In the genomic region with DNA sequence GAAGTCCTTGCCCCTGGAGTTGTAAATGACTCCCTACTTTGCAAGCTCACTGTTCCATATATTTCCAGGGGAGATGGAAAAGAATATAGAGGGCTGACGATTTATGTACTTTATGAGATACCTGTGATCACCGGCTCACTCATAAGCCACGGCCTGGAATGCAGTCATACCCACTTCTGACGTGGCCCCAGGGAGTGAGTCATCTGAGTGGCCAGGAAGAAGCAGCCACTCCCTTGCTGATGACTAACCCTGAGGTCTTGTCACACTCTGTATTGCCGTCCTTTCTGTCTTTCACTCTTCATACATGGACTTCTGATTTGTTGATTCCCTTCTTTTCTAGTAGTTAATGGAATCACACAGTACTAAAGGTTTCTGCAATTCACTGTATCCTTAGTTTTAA, we compare ENCODE assay signal across 12 mouse cellular contexts.
DNase-seq lines count a peak whose midpoint lies in the region; ATAC-seq and TF ChIP-seq lines count a peak whose summit lies in the region.
"Had no signal": no experiment of that assay in that cellular context is flagged by ENCODE, and none has a peak within 500 bp of the region (broad histone marks: within the 10 kb centered on the region; RNA-seq: fewer than 3 reads in every experiment).

No protein-coding gene starts in this region.

- ATAC-seq in lung, postnatal 0 days, result peak; percentile 96
- ATAC-seq in stomach, embryonic 14.5 days (ENCODE audit: insufficient number of reproducible peaks, insufficient read depth, low FRiP score, low read depth), result peak; percentile 75; the same call in 1 of the 2 replicates

- TF ChIP-seq CTCF in lung, postnatal 0 days (IDR thresholded peaks at IDR 0.05), result no peak

- no peak overlapping the region for H3K9ac ChIP-seq in lung, postnatal 0 days (replicated peaks; ENCODE audit: low read depth)
- no peak overlapping the region for H3K9ac ChIP-seq in stomach, embryonic 14.5 days (replicated peaks; ENCODE audit: low read depth, low read length)
- H3K9ac ChIP-seq: embryonic facial prominence, embryonic 15.5 days; liver, embryonic 14.5 days had no signal

- H3K27me3 ChIP-seq in lung, postnatal 0 days (replicated peaks; ENCODE audit: insufficient read depth, low read length), result no peaks in the 10 kb centered on the region
- H3K27me3 ChIP-seq in stomach, embryonic 14.5 days (ENCODE audit: control insufficient read depth, insufficient read depth, low read length), result no peaks in the 10 kb centered on the region
- H3K27me3 ChIP-seq: embryonic facial prominence, embryonic 15.5 days had no signal

- peak; percentile 77 for TF ChIP-seq EP300 in lung, postnatal 0 days (IDR thresholded peaks at IDR 0.05)

- no peaks in the 10 kb centered on the region for H3K9me3 ChIP-seq in lung, postnatal 0 days (ENCODE audit: low read length)
- H3K9me3 ChIP-seq in stomach, embryonic 14.5 days (ENCODE audit: control insufficient read depth, low read depth, low read length), result no peaks in the 10 kb centered on the region
- H3K9me3 ChIP-seq: embryonic facial prominence, embryonic 15.5 days; hindbrain, embryonic 10.5 days had no signal

- H3K4me3 ChIP-seq in lung, postnatal 0 days (ENCODE audit: low read depth, low read length), result no peak overlapping the region
- H3K4me3 ChIP-seq in stomach, embryonic 14.5 days (ENCODE audit: low read depth, low read length), result no peak overlapping the region
- H3K4me3 ChIP-seq: embryonic facial prominence, embryonic 15.5 days; hindbrain, embryonic 10.5 days had no signal

- H3K4me1 ChIP-seq in lung, postnatal 0 days (ENCODE audit: insufficient read depth, low read depth, low read length), result no peaks in the 10 kb centered on the region
- H3K4me1 ChIP-seq in stomach, embryonic 14.5 days (ENCODE audit: control insufficient read depth, insufficient read depth, low read length), result no peaks in the 10 kb centered on the region
- H3K4me1 ChIP-seq: embryonic facial prominence, embryonic 15.5 days; hindbrain, embryonic 10.5 days had no signal

- H3K27ac ChIP-seq in lung, postnatal 0 days (ENCODE audit: low read length), result no peak overlapping the region
- H3K27ac ChIP-seq in stomach, embryonic 14.5 days (ENCODE audit: low read length), result no peak overlapping the region
- H3K27ac ChIP-seq: embryonic facial prominence, embryonic 15.5 days; hindbrain, embryonic 10.5 days; liver, embryonic 14.5 days had no signal

- no peak overlapping the region for H3K4me2 ChIP-seq in lung, postnatal 0 days (replicated peaks; ENCODE audit: low read depth, low read length)
- H3K4me2 ChIP-seq in stomach, embryonic 14.5 days (replicated peaks; ENCODE audit: low read depth, low read length), result no peak overlapping the region
- H3K4me2 ChIP-seq: embryonic facial prominence, embryonic 15.5 days had no signal

- no peaks in the 10 kb centered on the region for H3K36me3 ChIP-seq in lung, postnatal 0 days (ENCODE audit: insufficient read depth, low read length)
- H3K36me3 ChIP-seq in stomach, embryonic 14.5 days (ENCODE audit: control insufficient read depth, insufficient read depth, low read length), result no peaks in the 10 kb centered on the region
- H3K36me3 ChIP-seq: embryonic facial prominence, embryonic 15.5 days; hindbrain, embryonic 10.5 days had no signal

- DNase-seq in NIH3T3 (ENCODE audit: low read depth), result peak; percentile 56
- DNase-seq in adrenal gland, postnatal 25 days, result peak; percentile 66
- peak; percentile 80 for DNase-seq in lung, postnatal 0 days (ENCODE audit: low spot score)
- no peak for DNase-seq in frontal cortex, postnatal 10 days (ENCODE audit: low spot score in 2 of 2)
- DNase-seq in testis, postnatal 14 days (ENCODE audit: low spot score), result no peak
- DNase-seq in B cell, adult 2 months, result no peak
- DNase-seq: cerebellum, adult 9-10 months; spleen, adult 18-20 months had no signal

- 28% methylated on average over 5 of the region's 5 CpGs for WGBS in lung, postnatal 0 days
- WGBS in stomach, embryonic 14.5 days, result 56% methylated on average over 5 of the region's 5 CpGs

Comparison
In these comparisons a context has a peak if more than half of its experiments do, and no peak if none do; other contexts are left out.
1. DNase-seq: peak in NIH3T3 (single experiment), adrenal gland, postnatal 25 days (single experiment) and lung, postnatal 0 days (single experiment); none in frontal cortex, postnatal 10 days (0 of 2), testis, postnatal 14 days (single experiment) and B cell, adult 2 months (0 of 2).